Mouse (Mus musculus): Measurements from ENCODE around the gene Nppc.

Gene Nppc

DNA sequence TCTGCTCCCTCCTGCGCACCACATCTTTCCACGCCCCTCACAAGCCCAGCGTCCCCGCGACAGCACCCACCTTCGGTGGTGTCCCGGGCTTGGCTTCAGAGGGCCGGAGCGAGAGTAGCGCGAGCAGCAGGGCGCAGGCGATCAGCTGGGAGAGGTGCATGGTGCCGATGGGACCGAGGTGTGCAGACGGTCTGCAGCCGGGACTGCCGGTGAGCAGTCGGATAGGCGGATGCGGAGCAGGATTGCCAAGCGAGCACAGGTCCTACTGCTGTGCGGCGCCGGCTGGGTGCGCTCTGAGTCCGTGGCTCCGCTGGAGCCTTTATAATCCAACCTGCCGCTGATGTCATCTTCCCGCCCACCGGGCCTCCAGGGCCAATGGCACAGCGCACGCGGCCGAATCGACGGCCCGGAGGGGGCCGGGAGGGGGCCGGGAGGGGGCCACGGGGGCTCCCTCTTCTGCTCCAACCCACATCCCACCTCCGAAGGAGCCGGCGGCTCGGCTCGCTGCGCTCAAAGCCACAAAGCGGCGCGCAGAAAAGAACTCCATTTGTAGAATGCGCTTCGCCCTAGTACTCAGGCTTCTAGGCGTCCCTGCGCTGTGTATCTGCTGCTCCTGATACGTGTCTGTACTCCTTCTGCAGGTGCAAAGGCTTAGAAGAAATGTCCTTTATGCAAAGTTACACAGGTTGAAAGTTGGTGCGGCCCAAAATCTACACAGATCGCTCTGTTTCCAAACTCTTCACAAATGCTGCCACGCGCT lies at the start of gene Nppc:
Gene Nppc, minus strand, starts transcription at position 293 of the 760 bp plus-strand sequence.
- DNase-seq: peak; percentile 32

DNA sequence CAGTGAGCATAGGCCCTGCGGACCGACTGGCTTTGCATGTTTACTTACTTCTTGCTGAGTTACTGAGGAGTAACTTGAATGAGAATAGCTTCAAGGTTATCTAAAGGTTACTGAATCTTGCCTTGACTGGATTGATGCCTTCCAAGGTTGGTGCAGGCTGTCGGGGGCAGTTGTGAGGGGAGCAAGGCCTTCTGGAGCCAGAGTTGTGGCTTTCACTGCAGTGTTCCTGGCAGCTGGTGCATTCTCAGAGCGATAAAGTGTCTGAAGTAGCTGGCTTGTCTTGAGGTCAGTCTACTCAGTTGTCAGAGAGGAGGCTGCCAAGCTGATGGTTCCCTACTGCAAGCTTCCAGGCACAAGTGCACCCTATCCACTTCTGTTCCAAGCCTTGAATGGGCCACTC lies 49.0 kb upstream of the Nppc start:
- no peak for DNase-seq

DNA sequence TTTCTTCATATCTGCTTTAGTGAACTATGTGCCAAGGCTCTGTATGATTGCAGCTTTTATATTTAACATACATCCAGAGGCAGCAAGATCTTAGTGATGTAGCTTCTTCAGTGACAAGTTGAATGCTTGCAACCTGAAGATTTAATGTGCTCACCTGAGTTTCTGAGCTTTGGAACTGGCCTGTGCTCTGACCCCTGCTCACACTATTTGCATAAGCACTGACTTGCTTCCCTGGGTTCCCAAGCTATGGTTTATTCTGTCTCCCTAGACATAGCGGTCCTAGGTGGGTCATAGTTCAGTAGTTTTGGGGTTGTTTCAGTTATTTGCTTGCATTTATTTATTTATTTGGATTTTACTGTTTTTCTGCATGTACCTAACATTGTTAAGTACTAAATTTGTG lies 47.8 kb upstream of the Nppc start:
- no peak for DNase-seq

DNA sequence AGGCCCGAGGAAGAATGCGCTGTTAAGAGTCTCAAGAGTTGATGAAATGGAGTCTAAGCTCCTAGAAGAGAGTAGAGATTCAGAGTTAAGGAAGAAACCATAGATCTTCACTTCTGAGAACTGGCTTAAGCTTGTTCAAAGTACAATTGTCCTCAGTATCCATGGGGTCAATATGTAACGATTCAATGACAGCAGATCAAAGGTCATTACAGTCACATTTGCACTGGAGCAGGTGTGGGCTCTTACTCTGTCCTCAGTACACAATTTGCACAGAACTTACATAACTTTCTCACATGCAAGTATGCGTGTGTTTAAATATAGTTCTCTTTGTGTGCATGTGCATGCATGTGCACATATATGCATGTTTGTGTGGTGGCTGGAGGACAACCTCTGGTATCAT lies 42.7 kb upstream of the Nppc start:
- no peak for DNase-seq

DNA sequence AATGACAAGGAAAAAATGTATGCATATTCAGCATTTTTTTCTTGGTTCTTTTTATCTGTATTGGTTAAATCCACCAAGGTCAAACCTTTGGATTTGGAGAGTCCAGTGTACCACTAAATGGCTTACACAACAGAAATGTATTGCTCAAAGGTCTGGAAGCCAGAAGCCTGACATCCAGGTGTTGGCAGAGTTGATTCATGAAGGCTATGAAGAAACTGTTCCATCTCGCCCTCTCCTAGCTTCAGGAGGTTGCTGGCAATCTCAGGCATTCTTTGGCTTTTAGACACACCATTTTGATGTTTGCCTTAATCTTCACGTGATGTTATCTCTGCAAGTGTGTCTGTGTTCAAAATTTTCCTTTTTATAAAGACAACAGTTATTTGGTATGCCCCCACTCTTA lies 41.7 kb upstream of the Nppc start:
- DNase-seq: no peak

DNA sequence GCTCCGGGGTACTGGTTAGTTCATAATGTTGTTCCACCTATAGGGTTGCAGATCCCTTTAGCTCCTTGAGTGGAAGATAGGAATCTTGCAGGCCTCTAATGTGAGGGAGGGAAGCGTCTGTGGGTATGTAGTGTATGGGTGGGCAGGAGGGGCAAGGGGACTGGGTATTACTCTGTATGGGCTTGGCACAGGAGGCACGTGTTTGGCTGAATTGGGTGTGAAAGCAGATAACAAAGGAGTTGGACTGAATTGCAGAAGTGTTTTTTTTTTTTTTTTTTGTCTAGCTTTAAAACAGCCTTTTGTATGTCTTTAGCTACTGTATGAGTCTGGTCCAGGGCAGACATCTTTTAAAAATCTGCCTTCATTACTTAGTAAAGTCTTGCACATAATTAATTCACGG lies 39.2 kb upstream of the Nppc start:
- DNase-seq: no peak

DNA sequence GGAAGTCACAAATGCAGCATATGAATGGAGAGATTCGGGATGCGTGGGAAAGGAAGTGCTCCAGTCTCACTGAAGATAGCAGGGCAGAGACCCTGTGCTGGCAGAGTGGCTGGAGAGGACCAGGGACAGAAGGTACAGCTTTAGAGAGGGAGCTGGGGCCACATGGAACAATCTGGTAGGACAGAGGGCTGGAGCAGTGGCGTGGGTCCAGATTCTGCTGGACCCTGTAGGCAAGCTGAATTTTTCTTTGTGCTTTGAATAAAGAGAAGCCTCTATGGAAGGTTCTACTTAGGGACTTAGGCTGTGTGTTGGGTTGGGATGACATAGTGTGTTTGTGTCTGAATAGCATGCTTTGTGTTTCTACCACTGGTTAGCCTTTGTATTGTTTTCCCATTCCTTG lies 35.1 kb upstream of the Nppc start:
- DNase-seq: peak; percentile 25

DNA sequence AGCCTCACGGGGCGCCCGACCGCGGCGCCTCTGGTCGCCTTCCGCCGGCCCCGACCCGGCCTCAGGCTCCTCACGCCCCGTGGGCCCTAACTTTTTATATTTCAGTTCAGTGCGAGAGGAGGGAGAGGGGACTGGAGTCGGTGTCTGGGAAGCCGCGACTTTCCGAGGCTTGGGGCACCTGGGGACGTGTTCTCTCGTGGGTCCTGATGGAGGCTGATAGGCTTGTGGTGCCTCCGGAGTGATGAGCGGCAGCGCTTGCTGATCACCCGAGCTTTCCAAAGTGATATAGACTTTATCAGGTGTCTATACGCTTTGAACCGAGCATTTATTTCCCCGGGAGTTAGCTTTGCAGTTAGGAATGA lies 33.6 kb upstream of the Nppc start:
- no peak for DNase-seq

DNA sequence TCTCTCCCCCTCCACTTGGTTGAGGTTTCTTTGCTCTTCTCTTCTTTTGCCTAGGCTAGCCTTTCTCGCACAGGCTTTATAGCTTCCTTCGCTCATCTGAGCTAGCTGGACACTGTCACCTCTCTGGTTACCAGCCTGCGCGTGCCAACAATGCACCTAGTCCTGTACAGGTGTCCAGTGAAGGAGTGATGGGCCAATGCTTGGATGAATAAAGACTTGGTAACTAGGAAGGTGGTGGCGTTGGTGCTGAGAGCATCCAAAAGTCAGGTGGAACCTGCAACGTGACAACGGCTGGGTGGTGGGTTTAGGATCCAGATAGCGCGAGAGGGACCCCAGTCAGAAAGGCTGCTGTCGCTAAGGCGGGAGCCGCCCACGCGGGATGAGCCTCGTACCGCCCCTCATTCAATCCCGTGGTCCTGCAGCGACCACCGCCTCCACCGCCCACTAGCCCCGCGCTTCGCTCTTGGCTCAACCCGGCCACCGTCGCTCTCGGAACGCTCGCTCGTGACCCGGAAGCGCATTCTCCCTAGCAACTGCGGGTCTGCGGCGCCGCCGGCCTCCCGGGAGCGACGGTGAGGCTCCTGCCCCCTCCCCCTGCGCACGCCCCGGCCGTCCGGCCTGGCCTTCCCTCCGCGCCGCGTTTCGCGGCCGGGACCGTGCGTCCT lies 33.1 kb upstream of the Nppc start, which contains the start of gene Dis3l2:
Gene Dis3l2, plus strand, starts transcription at position 509 of the 665 bp plus-strand sequence.
- peak; percentile 85 for DNase-seq

- no peak for DNase-seq
Measured at GRCm38 (mm10) chr1:86700367-86700766, 30.0 kb upstream of the Nppc start.

- no peak for DNase-seq
Measured at GRCm38 (mm10) chr1:86699346-86700136, 29.2 kb upstream of the Nppc start.

GRCm38 (mm10) chr1:86698721-86699120 lies 28.4 kb upstream of the Nppc start:
- DNase-seq: no peak

- DNase-seq: no peak
Measured at GRCm38 (mm10) chr1:86696948-86697347, 26.6 kb upstream of the Nppc start.

DNA sequence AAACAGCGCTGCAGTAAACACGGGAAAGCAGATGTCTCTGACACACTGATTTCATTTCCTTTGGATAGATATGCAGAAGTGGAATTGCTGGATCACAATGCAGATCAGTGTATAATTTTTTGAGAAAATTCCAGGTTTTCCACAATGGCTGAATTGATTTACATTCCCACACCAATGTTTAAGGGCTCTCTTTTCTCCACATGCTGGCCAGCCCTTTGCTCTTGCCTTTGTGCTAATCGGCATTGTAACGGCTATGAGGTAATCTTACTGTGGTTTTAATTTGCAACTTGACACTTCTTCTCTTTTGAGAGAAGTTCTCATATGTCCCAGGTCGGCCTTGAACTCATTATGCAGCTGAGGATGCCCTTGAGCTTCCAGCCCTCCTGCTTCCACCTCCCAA lies 20.7 kb upstream of the Nppc start:
- DNase-seq: no peak

GRCm38 (mm10) chr1:86687236-86687635 lies 16.9 kb upstream of the Nppc start:
- no peak for DNase-seq

DNA sequence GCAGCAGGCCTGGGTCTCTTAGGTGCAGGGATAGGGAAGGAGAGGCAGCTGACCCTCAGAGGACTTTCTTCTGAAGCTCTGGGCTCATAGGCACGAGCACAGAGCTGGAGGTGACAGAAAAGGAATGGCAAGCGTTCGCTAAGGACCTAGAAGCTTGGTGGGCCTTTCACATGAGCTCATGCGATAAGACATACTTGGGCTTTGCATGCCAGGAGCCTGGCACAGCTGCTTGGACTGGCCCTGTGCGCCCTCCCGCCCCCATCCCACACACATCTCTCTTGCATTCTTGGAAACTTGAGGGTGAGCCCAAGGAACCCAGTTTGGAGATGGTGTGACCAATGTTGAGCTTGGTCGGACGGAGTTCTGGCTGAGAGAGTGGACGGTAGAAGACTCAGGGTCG lies 8.3 kb upstream of the Nppc start:
- DNase-seq: no peak

- DNase-seq: no peak
Measured at GRCm38 (mm10) chr1:86677624-86678023, 7.3 kb upstream of the Nppc start.

- no peak for DNase-seq
Measured at GRCm38 (mm10) chr1:86675126-86675525, 4.8 kb upstream of the Nppc start.

DNA sequence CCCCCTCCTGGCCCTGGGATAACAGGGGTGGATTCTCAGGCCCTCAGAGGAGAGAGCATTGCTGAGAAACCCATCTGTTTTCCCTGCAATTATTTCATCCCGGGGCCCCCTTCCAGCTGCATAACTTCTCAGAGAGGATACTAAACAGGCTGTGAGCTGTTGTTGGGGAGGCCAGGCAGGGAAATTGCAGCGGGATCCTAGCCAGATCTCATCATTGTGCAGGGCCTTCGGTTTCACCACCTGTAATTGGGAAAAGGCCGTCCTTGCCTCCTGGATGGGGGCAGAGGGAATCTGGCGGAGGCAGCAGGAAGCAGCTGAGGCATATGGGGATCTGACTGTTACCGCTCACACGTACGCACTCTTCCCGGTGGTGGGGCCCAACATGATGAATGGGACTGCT lies 4.0 kb upstream of the Nppc start:
- DNase-seq: no peak

GRCm38 (mm10) chr1:86669552-86670273 lies 658 bp downstream of the Nppc start:
- DNase-seq: peak; percentile 59

GRCm38 (mm10) chr1:86665091-86665490 lies 5.3 kb downstream of the Nppc start:
- DNase-seq: no peak

GRCm38 (mm10) chr1:86657071-86657470 lies 13.3 kb downstream of the Nppc start:
- DNase-seq: no peak

DNA sequence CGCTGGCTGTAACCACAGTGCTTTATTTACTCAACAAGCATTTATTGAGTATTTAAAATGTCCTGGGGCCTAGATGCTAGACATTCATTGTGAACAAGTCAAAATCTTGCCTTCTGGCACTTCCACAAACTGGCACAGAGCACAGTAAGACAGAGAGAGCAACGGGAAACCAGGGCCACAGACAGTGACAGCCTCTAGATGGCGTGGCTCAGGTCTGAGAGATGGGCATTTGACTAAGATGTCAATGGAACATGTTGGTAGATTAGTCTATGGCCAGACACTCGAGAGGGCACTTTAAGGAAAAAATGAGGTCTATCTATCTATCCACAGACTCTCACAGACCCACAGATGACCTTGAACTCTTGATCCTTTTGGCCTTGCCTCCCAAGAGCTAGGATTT lies 17.7 kb downstream of the Nppc start:
- DNase-seq: no peak

Data from cerebellum, adult 11-12 months (tissue).